Mouse (Mus musculus) kidney, embryonic 14.5 days (tissue): ENCODE data around the gene Parvb. TPM values are rescaled to one million over a fixed set of nuclear protein-coding genes. Genes with fewer than 3 reads are reported as not detected.

Experiments
- ATAC-seq: fragments of 200-750 bp; cut with Nextera tagmentation; 2 replicates; pipeline ENCODE4 v1.8.0; 2017; ENCODE audit warnings: moderate number of reproducible peaks, mild to moderate bottlenecking, moderate TSS enrichment, moderate library complexity; ENCODE audit not compliant: low FRiP score, low TSS enrichment
- H3K27ac ChIP-seq: fragments of 300-500 bp; sonication (generic); 2 replicates; pipeline ENCODE4 v1.5.1; 2014; ENCODE audit warnings: low read depth, mild to moderate bottlenecking, low read length, moderate library complexity, mixed read lengths
- H3K27me3 ChIP-seq: fragments of 300-500 bp; sonication (generic); 2 replicates; pipeline ENCODE4 v1.6.1; 2014; ENCODE audit warnings: mild to moderate bottlenecking, low read length; ENCODE audit not compliant: control insufficient read depth, insufficient read depth
- H3K36me3 ChIP-seq: fragments of 300-500 bp; sonication (generic); 2 replicates; pipeline ENCODE4 v1.6.1; 2014; ENCODE audit warnings: low read length, mixed read lengths; ENCODE audit not compliant: control insufficient read depth, insufficient read depth
- H3K4me1 ChIP-seq: fragments of 300-500 bp; sonication (generic); 2 replicates; pipeline ENCODE4 v1.6.1; 2014; ENCODE audit warnings: low read length, mixed read lengths; ENCODE audit not compliant: control insufficient read depth, insufficient read depth
- H3K4me2 ChIP-seq: fragments of 300-500 bp; sonication (generic); replicated peaks from 2 replicates; pipeline ENCODE4 v1.6.1; 2014; ENCODE audit warnings: low read depth, mild to moderate bottlenecking, low read length
- H3K4me3 ChIP-seq: fragments of 300-500 bp; sonication (generic); 2 replicates; pipeline ENCODE4 v1.5.1; 2014; ENCODE audit warnings: mild to moderate bottlenecking, low read length
- H3K9ac ChIP-seq: fragments of 300-500 bp; sonication (generic); 2 replicates; pipeline ENCODE4 v1.6.1; 2014; ENCODE audit warnings: low read depth, mild to moderate bottlenecking, low read length, moderate library complexity
- H3K9me3 ChIP-seq: fragments of 300-500 bp; sonication (generic); 2 replicates; pipeline ENCODE4 v1.6.1; 2016; ENCODE audit warnings: low read length; ENCODE audit not compliant: control insufficient read depth
- WGBS: fragments of 180-500 bp; shearing (Covaris S2); extraction: QIAGEN DNeasy Blood & Tissue Kit; methylation state at CpG from one replicate; pipeline ENCODE4 v1.1.7; 2014; 5-methylcytosine and 5-hydroxymethylcytosine counted together
- polyA plus RNA-seq: library from polyadenylated mRNA; unstranded; fragments of >200 nt; fragmentation: Nextera tagmentation; extraction: Ambion mirVana; gene quantifications from 2 replicates; pipeline ENCODE4 v1.2.1, GENCODE M21; 2014

The Parvb gene
- polyA plus RNA-seq, 1 experiment from 2014 or later = 3.9 TPM

GRCm38 (mm10) chr15:84214476-84214875 is 17.4 kb upstream of the Parvb start:
- Histone ChIP-seq H3K4me2 (no peak overlapping the region), H3K9ac (no peak overlapping the region), H3K4me1 (peaks cover 42% of the 10 kb centered on the region), H3K27ac (no peak overlapping the region), H3K36me3 (peaks cover 30% of the 10 kb centered on the region), H3K4me3 (no peak overlapping the region), H3K9me3 (no peaks in the 10 kb centered on the region), H3K27me3 (no peaks in the 10 kb centered on the region)
- WGBS = 51% methylated on average over 7 of the region's 7 CpGs
- ATAC-seq = no peak

- H3K9ac ChIP-seq = no peak overlapping the region
- H3K4me2 ChIP-seq = no peak overlapping the region
- H3K36me3 ChIP-seq = peaks cover 22% of the 10 kb centered on the region
- H3K4me1 ChIP-seq = peaks cover 42% of the 10 kb centered on the region
- 89% methylated on average over 2 of the region's 2 CpGs for WGBS
- H3K27me3 ChIP-seq = no peaks in the 10 kb centered on the region
- no peak overlapping the region for H3K4me3 ChIP-seq
- no peaks in the 10 kb centered on the region for H3K9me3 ChIP-seq
- H3K27ac ChIP-seq = no peak overlapping the region
- no peak for ATAC-seq
These were observed 16.6 kb upstream of the Parvb start for GRCm38 (mm10) chr15:84215273-84215672.

GRCm38 (mm10) chr15:84216026-84216425 is 15.8 kb upstream of the Parvb start:
- Histone ChIP-seq H3K4me2 (no peak overlapping the region), H3K36me3 (peaks cover 14% of the 10 kb centered on the region), H3K27me3 (no peaks in the 10 kb centered on the region), H3K9ac (no peak overlapping the region), H3K9me3 (no peaks in the 10 kb centered on the region), H3K4me1 (peaks cover 42% of the 10 kb centered on the region), H3K4me3 (no peak overlapping the region), H3K27ac (peak overlapping the region; percentile 57; the same call in 1 of the 2 replicates)
- no peak for ATAC-seq

- peak; percentile 14; the same call in 1 of the 2 replicates for ATAC-seq
- H3K9ac ChIP-seq = no peak overlapping the region
These were observed 15.3 kb upstream of the Parvb start for GRCm38 (mm10) chr15:84216461-84217084.

GRCm38 (mm10) chr15:84217969-84218782 is 13.7 kb upstream of the Parvb start:
- no peak for ATAC-seq
- H3K4me1 ChIP-seq = peaks cover 42% of the 10 kb centered on the region
- H3K27ac ChIP-seq = no peak overlapping the region
- WGBS = 20% methylated on average over 23 of the region's 23 CpGs
- H3K9me3 ChIP-seq = no peaks in the 10 kb centered on the region
- H3K36me3 ChIP-seq = peaks cover 8% of the 10 kb centered on the region
- H3K4me3 ChIP-seq = no peak overlapping the region
- H3K4me2 ChIP-seq = no peak overlapping the region
- no peak overlapping the region for H3K9ac ChIP-seq
- H3K27me3 ChIP-seq = no peaks in the 10 kb centered on the region

More at GRCm38 (mm10) chr15:84216461-84217084, 15.3 kb upstream of the Parvb start:
- Histone ChIP-seq H3K36me3 (peaks cover 9% of the 10 kb centered on the region), H3K9me3 (no peaks in the 10 kb centered on the region), H3K4me3 (no peak overlapping the region), H3K4me1 (peaks cover 42% of the 10 kb centered on the region), H3K27me3 (no peaks in the 10 kb centered on the region), H3K4me2 (no peak overlapping the region), H3K27ac (peak overlapping the region; percentile 57; the same call in 1 of the 2 replicates)
- WGBS = 11% methylated on average over 7 of the region's 7 CpGs

GRCm38 (mm10) chr15:84218783-84219271 is 13.0 kb upstream of the Parvb start:
- Histone ChIP-seq H3K27ac (0 out of 2 replicates have a peak overlapping the region, but pooled peaks have one; percentile 37), H3K9me3 (no peaks in the 10 kb centered on the region), H3K27me3 (no peaks in the 10 kb centered on the region), H3K36me3 (peaks cover 8% of the 10 kb centered on the region; the same call in 1 of the 2 replicates), H3K4me2 (no peak overlapping the region), H3K4me3 (no peak overlapping the region), H3K4me1 (peaks cover 42% of the 10 kb centered on the region), H3K9ac (no peak overlapping the region)
- 16% methylated on average over 9 of the region's 9 CpGs for WGBS
- ATAC-seq = no peak

- H3K9me3 ChIP-seq = no peaks in the 10 kb centered on the region
- H3K4me2 ChIP-seq = no peak overlapping the region
- no peak overlapping the region for H3K9ac ChIP-seq
- H3K4me1 ChIP-seq = peaks cover 16% of the 10 kb centered on the region
- H3K27ac ChIP-seq = no peak overlapping the region
- no peak for ATAC-seq
- 47% methylated on average over 5 of the region's 5 CpGs for WGBS
- H3K27me3 ChIP-seq = no peaks in the 10 kb centered on the region
- H3K4me3 ChIP-seq = no peak overlapping the region
- H3K36me3 ChIP-seq = no peaks in the 10 kb centered on the region
These were observed 10.3 kb upstream of the Parvb start for GRCm38 (mm10) chr15:84221539-84221938.

GRCm38 (mm10) chr15:84223423-84223822 is 8.4 kb upstream of the Parvb start:
- Histone ChIP-seq H3K27me3 (no peaks in the 10 kb centered on the region), H3K9ac (no peak overlapping the region), H3K4me2 (no peak overlapping the region), H3K36me3 (no peaks in the 10 kb centered on the region), H3K9me3 (no peaks in the 10 kb centered on the region), H3K27ac (no peak overlapping the region), H3K4me3 (no peak overlapping the region), H3K4me1 (peaks cover 8% of the 10 kb centered on the region; the same call in 1 of the 2 replicates)
- WGBS = 28% methylated on average over 6 of the region's 6 CpGs
- ATAC-seq = peak; percentile 30

- ATAC-seq = no peak
- H3K4me1 ChIP-seq = no peaks in the 10 kb centered on the region
- H3K27ac ChIP-seq = no peak overlapping the region
- H3K36me3 ChIP-seq = no peaks in the 10 kb centered on the region
- H3K9me3 ChIP-seq = no peaks in the 10 kb centered on the region
- 47% methylated on average over 10 of the region's 10 CpGs for WGBS
- peaks cover 3% of the 10 kb centered on the region; the same call in 1 of the 2 replicates for H3K27me3 ChIP-seq
- no peak overlapping the region for H3K4me2 ChIP-seq
- H3K9ac ChIP-seq = no peak overlapping the region
- no peak overlapping the region for H3K4me3 ChIP-seq
These were observed 7.1 kb upstream of the Parvb start for GRCm38 (mm10) chr15:84224779-84225178.
